Mouse (Mus musculus): Measurements from ENCODE around the gene Fam102b.
A peak's percentile ranks its signal among the peaks of the same experiment; 100 is the strongest.

The Fam102b gene

GRCm38 (mm10) chr3:108959680-108960295 is 67.6 kb downstream of the Fam102b start:
- no peak for DNase-seq

DNA sequence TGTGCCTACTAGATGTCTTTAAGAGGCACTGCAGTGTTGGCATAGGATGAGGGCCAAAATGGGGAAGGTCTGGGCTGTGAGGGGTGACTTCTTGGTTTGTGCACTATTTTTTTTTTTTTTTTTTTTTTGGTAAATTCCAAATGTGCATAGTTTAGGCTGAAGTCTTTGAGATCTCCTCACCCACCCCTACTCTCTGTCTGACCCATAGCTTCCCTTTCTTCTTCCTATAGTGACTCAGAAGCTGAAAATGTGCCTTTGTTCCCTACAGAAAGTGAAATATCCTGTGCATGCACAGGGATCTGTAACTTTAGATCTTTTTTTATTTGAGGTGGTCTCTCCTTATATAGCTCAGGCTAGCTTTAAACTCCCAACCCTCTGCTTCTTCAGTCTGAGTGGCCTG is 69.4 kb downstream of the Fam102b start:
- no peak for DNase-seq

- DNase-seq = no peak
Observed at GRCm38 (mm10) chr3:108940996-108941395, 86.4 kb downstream of the Fam102b start.

DNA sequence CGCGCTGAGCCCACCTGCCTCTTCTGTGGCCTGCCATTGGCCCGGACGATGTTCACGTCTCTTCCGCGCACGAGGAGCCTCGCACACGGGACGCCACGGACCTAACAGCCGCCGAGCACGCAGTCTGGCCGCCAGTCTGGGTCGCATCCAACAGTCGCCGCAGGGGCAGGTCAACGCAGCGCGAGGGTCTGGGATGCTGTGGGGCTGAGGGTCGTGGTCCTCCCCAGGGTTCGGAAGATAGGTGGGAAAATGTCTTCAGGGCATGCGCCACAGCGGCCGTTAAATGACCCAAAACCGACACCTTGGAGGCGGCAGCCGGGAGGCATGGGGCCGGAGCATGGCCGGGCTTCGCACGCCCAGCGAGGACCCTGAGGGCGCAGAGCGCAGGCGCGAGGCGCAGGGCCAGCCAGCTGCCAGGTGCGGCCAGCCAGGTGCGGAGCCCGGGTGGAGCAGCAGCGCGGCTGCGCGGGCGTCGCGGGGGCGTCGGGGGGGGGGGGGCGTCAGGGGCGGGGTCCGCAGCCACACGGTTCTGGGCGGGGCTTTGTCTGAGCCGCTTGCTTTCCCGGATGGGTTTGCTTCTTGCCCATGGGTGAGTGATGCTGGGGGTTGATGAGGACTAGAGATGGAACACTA is 87.3 kb downstream of the Fam102b start, which contains the start of gene Gm9857:
Gene Gm9857 (minus strand): TSS at position 445 of the 633 bp plus-strand sequence.
- DNase-seq = peak in 1 of 2 experiments; percentile 54

DNA sequence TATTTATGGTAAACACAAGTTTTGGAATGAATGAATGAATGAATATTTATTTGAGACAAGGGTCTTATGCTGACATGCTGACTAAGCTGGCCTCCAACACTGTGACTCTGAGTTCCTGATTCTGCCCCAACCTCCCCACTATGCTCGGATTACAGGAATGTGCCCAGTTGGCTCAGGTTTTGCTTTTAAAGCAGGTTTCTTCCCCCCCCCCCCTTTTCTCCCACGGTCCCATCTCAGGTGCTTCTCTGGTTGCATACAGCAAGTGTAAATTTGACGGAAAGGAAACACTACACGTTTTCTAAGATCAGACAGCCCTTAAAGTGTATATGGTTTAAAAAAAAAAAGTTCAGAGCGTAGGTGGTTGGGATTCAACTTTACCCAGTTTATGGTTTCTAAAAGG is 87.8 kb downstream of the Fam102b start, which contains the start of gene Henmt1:
Gene Henmt1 (plus strand): TSS at position 301 of the 400 bp plus-strand sequence.
- DNase-seq = no peak

- no peak for DNase-seq
Observed at GRCm38 (mm10) chr3:108938691-108939090, 88.7 kb downstream of the Fam102b start.

DNA sequence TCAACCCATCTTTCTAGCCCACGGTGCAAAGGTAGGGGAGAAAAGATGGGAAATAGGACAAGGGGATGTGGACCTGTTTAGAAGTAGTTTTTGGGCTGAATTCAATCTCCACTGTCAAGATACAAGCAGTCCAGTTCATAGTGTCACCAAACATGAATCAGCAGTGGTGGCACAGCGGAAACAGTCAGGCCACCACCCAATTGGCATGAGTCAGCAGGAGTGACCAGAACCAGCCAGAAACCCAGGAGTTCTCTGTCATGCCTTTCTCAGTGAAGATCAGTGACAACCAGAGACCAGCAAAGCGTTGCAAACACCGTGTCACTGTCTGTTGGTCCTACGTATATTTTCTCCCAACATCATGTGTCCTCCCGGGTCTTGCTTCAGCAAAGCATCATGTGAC is 93.8 kb downstream of the Fam102b start:
- no peak for DNase-seq

DNA sequence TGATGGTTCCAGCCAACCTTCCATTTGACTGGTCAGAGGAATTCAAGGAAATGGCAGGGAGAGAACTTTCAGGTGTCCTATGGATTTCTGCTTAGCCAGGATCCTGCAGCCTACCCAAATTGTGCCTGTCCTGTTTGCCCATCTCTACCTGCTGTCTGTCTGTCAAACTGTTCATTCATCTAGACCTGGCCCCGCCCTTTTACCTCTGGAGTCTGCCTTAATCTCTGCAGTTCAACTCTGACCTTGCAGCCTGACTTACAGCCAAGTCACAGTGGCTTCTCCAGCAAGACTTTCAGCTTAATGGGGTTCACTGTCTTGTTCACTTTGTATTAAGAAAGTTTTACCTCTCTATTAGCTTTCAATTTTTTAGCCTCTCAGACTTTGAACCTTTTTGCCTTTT is 101.1 kb downstream of the Fam102b start:
- no peak for DNase-seq

GRCm38 (mm10) chr3:108925677-108926076 is 101.7 kb downstream of the Fam102b start:
- DNase-seq = no peak

DNA sequence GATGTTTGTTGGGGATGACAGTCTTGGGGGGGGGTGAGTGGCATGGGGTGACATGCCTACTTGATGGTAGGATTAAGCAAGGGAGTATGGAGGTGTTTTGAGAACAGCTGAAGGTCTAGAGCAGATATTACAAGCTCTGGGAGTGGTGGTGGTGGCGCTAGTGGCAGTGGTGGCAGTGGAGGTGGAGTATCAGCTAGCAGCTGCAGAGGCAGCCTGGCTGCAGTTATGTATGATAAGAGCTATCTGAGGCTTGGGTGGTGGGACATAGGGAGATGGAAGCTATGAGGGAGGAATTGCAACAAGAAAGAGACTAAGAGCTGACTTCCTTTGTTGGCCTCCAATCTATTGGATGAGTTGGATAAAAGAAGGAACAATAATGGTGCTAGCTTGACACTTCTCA is 105.6 kb downstream of the Fam102b start:
- DNase-seq = no peak

All from kidney, postnatal 25 days (tissue).